Mouse (Mus musculus): Measurements from ENCODE around the gene Prss53.

DNA sequence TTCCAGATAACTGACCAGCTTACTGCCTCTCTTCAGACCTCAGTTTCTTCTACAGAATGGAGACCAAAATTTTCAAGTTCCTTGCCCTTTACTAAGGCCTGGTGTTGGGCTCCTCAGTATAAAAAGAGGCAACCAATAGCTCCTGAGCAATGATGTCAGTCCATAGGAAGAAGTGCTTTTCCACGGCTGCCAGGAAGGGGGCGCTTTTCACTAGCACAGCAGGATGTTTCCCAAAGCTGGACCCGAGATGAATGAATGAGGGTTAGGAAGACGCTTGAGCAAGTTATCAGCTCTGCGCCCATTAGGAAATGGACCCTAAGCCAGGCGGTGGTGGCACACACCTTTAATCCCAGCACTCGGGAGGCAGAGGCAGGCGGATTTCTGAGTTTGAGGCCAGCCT lies 30.7 kb upstream of the Prss53 start:
- TF ChIP-seq CTCF (IDR thresholded peaks at IDR 0.05; ENCODE audit: low read depth), result peak; percentile 65
- TF ChIP-seq EP300 (IDR thresholded peaks at IDR 0.05; ENCODE audit: low read depth), result no peak

Measured in liver, embryonic 14.5 days (tissue).